Mouse (Mus musculus): ENCODE results near the gene Rps9. TPM values are rescaled to one million over a fixed set of nuclear protein-coding genes. Genes with fewer than 3 reads are reported as not detected.
"Not testable (repeated sequence)": the region's sequence is repeated elsewhere in the genome, so short reads cannot be mapped to it uniquely, and the experiment has no call there.

Gene Rps9
- total RNA-seq, 1 experiment from 2014 or later: 962 TPM

DNA sequence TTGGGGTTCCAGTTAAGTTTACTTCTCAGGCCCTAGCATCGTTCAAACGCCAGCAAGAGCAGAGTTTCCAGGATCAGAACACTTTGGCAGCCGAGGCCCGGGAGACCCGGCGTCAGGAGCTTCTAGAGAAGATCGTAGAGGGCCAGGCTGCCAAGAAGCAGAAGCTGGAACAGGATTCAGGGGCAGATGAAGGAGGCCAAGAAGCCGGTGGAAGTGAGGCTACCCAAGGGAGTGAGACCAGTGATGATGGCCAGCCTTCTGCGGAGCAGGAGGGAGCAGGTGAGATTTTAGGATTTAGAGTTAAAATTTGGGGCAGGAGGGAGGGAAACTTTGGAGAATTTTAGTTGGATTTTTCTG lies 8.9 kb upstream of the Rps9 start:
- peak; percentile 40 for DNase-seq

DNA sequence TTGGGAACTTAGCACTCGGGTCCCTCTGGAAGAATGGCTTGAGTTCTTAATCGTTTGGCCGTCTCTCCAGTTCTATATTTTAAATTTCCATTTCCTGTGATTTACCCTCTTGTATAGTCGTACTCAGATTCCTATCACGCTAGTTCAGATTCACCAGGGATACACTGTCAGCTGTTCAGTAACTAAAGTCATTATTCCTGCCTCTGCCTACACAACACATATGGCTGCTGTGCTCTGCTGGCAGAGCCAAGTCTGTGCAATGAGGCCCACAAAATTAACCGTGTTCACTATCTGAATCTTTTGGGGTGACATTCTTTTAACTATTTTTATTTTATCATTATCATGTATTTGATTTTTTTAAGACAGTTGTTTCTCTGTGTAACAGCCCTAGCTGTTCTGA lies 5.3 kb upstream of the Rps9 start:
- DNase-seq: no peak

GRCm38 (mm10) chr7:3703148-3703878 lies 480 bp upstream of the Rps9 start:
- no peak for DNase-seq

GRCm38 (mm10) chr7:3704475-3704874 lies 682 bp downstream of the Rps9 start:
- no peak for DNase-seq

DNA sequence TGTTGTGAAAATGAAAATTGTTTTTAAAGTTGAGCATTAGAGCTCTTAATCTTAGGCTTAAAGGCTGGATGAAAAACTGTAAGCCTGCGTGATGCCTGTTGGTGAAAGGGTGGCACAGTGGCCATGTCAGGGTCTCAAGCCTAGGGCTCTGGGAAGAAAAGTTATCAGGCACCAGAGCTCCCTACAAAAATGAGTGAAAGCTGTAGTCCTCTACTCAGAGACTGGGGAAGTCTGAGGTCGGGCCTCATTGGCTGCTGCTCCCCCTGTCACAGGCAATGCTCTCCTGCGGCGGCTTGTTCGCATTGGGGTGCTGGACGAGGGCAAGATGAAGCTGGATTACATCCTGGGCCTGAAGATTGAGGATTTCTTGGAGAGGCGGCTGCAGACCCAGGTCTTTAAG lies 1.7 kb downstream of the Rps9 start:
- peak; percentile 32 for DNase-seq

DNA sequence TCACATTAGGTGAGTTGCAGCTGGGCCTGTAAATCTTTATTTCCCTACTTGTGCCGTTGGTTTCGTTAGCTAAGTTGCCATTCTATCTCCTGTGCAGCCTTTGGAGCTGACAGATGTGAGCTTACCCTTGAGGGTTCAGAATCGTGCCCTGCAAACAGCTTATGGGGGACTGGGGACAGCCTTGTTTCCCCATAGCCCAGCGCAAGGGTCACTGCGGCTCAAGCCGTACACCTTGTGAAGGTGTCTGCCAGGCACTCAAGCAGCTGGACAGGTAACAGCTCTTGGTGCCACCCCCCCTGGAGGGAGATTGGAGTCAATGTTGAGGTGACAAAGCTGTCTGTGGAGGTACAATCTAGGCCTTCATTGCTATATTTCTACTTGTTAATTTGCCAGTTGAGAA lies 2.1 kb downstream of the Rps9 start:
- no peak for DNase-seq

DNA sequence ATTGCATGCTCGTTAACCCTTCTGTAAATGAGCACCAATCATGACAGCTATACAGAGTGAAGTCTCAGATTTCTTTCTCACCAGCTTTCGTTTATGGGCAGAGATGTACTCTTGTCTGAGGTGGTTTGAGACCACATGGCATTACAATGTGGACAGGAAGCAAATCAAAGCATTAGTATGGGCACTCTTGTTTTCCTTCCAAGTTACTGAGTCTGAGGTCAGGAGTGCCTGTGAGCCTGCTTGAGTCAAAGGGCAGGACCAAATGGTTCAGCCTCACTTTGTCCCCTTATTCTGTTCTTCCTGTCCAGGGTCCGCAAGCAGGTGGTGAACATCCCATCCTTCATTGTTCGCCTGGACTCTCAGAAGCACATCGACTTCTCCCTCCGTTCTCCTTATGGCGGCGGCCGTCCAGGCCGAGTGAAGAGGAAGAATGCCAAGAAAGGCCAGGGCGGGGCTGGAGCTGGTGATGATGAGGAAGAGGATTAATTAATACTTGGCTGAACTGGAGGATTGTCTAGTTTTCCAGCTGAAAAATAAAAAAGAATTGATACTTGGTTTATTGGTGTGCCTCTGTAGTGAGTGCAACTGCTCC lies 2.6 kb downstream of the Rps9 start:
- DNase-seq: no peak

DNA sequence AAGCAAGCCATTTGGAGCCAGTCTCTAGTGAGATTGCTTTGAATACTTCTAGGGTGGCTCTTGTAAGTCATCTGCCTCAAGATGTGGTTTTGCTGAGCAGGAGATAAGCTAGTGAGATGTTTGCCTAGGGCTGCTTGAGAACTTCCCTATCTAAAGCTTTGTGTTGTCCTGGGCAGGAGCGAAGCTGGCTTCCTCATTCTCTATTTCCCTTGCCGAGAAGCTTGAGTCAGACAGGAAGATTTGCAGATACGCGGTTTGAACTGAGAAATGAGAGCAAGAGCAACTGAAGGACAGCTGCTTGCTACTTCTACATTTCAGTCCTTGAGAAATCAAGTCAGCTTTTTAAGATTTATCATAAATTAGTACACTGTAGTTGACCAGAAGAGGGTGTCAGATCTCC lies 3.2 kb downstream of the Rps9 start:
- DNase-seq: no peak

DNA sequence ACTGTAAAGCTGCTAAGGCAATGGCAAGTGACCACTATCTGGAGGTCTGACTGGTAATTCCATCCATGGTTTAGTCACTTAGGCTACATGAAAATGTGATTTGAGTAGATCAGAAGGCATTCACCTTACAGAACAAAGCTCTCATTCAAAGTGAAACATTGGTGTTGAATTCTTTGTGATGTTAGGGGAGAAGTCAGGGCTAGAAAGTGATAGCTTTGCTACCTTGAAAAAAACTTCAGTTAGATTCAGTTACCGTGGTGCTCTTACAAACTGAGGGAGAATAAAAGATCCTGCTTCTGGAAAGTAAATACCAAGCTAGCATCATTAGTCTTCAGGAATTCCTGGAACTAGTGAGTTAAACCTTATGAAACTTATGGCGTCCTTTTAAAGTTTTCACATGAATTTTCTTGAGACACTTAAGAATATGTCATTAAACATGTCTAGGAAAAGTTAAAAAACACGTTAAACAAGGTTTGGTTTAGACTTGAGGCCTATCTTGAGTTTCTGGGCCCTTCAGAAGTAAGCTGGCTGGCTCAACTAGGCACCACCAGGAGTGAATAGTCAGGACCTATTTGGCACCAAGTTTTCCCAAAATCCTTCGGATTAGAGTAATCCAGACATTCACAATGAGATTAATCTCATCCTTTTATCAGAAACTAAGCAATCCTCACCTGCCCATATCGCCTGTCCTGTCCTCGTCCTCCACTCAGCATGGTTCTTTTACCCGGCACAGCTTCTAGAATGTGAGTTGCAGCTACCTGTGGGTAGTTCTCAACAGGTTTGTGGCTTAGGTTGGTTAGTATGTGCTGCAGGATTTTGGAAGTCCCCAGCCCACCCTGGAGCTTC lies 4.0 kb downstream of the Rps9 start:
- DNase-seq: no peak

DNA sequence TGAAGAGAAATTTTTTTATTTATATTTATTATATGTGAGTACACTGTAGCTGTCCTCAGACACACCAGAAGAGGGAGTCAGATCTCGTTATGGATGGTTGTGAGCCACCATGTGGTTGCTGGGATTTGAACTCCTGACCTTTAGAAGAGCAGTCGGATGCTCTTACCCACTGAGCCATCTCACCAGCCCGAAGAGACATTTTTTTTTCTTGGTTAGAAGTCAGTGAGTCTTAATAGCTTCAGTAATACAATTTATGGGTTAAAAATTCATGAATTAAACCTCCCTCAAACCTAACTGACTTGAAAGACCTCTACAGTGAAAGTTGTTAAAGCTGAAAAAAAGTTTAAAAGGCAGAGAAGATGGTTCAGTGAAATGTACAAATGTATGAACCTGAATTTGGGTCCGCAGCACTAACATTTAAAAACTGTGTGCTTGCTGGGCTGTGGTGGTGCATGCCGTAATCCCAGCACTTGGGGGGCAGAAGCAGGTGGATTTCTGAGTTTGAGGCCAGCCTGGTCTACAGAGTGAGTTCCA lies 4.7 kb downstream of the Rps9 start:
- not testable (repeated sequence) for DNase-seq

DNA sequence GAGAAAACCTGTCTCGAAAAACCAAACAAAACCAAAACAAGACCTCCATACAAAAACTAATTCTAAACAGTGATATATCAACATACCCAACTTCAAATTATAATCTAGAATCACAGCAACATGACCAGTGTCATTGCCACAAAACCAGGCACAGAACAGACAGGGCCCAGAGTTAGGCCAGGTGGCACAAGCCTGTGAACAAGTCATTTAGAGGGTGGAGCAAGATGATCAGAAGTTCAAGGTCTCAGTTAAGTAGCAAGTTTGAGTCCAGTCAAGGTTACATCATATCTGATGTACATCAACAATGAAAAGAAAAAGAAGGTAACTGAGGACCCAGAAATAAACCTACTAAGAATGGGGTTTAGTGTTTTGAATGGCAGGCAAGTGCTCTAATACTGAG lies 5.2 kb downstream of the Rps9 start:
- DNase-seq: no peak

DNA sequence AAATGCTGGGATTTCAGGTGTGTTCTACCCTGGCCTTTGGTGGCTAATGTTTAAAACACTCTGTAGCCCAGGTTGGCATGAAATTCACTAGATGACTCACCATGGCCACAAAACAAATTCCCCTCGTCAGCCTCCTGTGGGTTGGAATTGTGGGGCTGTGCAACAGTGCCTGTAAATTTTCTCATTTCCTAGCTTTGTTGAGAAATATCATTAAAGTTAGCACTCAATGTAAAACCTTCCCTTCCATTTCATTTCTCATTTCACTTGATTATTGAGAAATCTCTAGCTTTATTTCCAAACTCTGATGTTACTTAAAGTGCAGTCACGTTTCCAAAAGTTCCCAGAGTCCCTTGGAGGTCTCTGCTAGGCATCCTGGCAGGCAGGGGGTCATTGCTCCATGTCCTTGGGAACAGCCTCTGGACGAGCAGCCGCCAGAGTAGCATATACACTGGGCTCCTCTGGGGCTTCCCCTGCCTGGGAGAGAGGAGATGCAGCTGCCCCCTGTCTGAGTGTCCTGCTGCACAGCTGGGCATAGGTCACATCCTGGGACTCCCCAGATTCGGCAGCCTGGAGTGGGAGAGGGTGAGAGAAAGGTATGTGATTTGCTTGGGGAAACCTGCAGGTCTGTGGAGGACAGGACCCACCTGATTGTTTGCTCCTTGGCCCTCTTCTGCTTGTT lies 8.6 kb downstream of the Rps9 start:
- DNase-seq: no peak

GRCm38 (mm10) chr7:3715249-3715648 lies 11.5 kb downstream of the Rps9 start:
- DNase-seq: no peak

DNA sequence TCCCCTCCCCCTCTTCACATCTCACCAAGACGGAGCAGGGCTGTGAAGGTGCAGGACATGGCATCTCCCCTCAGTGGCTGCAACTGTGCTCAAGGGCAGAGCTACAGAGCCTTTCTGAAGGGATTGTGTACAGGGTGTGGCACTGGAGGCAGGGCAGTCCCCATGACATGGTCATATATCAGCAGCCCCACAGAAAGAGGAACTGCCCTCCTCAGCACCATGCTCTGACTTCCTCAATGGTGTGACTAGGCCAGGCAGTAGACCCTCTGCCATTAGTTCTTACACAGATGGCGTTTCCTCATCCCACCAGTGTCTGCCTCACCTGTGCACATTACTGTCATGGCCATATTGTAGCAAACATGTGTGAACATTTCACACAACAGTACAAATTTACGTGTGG lies 16.5 kb downstream of the Rps9 start, which contains the start of gene Pirb:
Pirb (minus strand) TSS at position 124 of the 400 bp plus-strand sequence.
- DNase-seq: not testable (repeated sequence)

DNA sequence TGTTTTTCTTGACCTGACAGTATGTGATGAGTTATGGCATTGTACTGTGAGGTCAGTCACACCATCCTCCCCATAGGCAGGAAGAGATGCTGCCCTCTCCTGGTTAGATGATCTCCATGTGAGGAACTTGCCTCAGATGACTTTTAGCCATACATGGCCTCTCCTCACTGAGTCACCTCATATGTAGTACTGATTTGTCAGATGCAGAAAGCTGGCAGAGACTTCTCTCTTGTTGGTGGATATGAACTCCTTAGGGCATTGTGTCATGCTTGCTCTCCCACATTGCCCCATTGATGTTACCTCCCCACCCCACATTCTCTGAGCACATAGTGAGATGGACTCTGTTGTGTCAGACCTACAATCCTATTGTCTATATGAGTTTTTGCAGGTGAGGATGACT lies 21.7 kb downstream of the Rps9 start:
- not testable (repeated sequence) for DNase-seq

- not testable (repeated sequence) for DNase-seq
Observed at GRCm38 (mm10) chr7:3732675-3733074, 28.9 kb downstream of the Rps9 start.

Small RNA genes lying within 50 kb of the gene (microRNA-seq; reads per million reads assigned to microRNA genes)
- 1.3 to 4.9 reads per million in 2 experiments for gene Mir3572

Other genes with a start within 250 kb of the Rps9 start
- gene Tarm1, start 201.4 kb upstream of the Rps9 start, total RNA-seq (2021): 2.8 and 3.4 TPM in 2 replicates
- gene Oscar, start 87.8 kb upstream of the Rps9 start, total RNA-seq (2021): not detected in 2 replicates
- gene Ndufa3, start 86.6 kb upstream of the Rps9 start, total RNA-seq (2021): 975 and 1,034 TPM in 2 replicates
- 21.6 and 25.6 TPM in 2 replicates for gene Tfpt, start 74.1 kb upstream of the Rps9 start, total RNA-seq (2021)
- 37.9 and 41.9 TPM in 2 replicates for gene Prpf31, start 74.0 kb upstream of the Rps9 start, total RNA-seq (2021)
- 63.5 and 63.7 TPM in 2 replicates for gene Cnot3, start 58.7 kb upstream of the Rps9 start, total RNA-seq (2021)
- gene Leng1, start 38.2 kb upstream of the Rps9 start, total RNA-seq (2021): 14.7 and 15.9 TPM in 2 replicates
- 5.6 and 6.9 TPM in 2 replicates for gene Tmc4, start 26.4 kb upstream of the Rps9 start, total RNA-seq (2021)
- 97.1 and 101 TPM in 2 replicates for gene Tsen34, start 11.1 kb upstream of the Rps9 start, total RNA-seq (2021)
- 51.8 and 55.3 TPM in 2 replicates for gene Mboat7, start 10.5 kb upstream of the Rps9 start, total RNA-seq (2021)
- gene Pirb, start 16.4 kb downstream of the Rps9 start, total RNA-seq (2021): 1.9 and 3.8 TPM in 2 replicates
- gene Gm15448, start 121.7 kb downstream of the Rps9 start, total RNA-seq (2021): 0.68 TPM in 1 of 2 replicates, not detected in the other
- gene Pira2, start 141.1 kb downstream of the Rps9 start, total RNA-seq (2021): 1.0 TPM in 1 of 2 replicates, not detected in the other
- gene Gm14548, start 194.1 kb downstream of the Rps9 start, total RNA-seq (2021): 0.49 TPM in 1 of 2 replicates, not detected in the other
- gene Lilra6, start 211.5 kb downstream of the Rps9 start, total RNA-seq (2021): 0.33 and 0.60 TPM in 2 replicates

Data from adrenal gland, postnatal 14 days (tissue).